Mouse (Mus musculus) NIH3T3 (cell line): Measurements from ENCODE around the gene Tpd52l2.

Source experiments
- DNase-seq: peaks from one replicate; pipeline ENCODE4 v3.0.0-alpha.2; 2012; ENCODE audit warnings: low read depth

Tpd52l2 gene

GRCm38 (mm10) chr2:181496831-181497547 is at the start of gene Tpd52l2:
Tpd52l2 (plus strand) TSS chr2:181497142.
- peak; percentile 99 for DNase-seq

GRCm38 (mm10) chr2:181452181-181452580 is 44.8 kb upstream of the Tpd52l2 start:
- DNase-seq: no peak

DNA sequence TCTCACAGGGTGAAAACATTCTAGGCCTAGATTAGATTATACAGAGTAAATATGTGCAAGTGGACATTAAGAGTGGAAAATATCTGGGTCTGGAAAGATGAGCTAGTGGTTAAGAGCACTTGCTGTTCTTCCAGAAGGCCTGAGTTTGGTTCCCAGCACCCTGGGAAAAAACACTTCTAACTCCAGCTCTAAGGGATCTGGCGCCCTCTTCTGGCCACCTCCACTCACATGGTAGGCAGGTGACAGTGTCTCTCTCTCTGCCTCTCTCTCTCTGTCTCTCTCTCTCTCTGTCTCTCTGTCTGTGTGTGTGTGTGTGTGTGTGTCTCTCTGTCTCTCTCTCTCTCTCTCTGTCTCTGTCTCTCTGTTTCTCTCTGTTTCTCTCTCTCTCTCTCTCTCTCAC is 43.7 kb upstream of the Tpd52l2 start:
- no peak for DNase-seq

GRCm38 (mm10) chr2:181455899-181456298 is 41.0 kb upstream of the Tpd52l2 start:
- DNase-seq: no peak

DNA sequence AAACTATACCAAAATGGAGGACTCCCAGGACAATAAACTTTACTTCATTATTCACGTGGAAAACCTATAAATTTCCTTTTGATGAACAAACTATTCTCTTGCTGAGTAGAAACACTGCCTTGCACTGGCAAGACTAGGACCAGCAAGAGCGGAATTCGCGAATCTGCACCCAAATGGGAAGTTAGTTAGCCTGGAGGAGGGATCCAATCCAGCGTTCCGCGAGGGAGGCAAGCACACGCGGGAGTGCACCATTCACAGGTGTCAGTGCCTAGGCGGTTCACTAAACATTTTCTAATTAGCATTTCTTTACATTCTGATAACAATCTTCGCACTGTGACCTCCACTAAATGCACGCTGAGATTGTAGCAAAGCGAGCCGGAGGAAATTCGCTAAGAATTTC is 39.1 kb upstream of the Tpd52l2 start:
- no peak for DNase-seq

- no peak for DNase-seq
Observed at GRCm38 (mm10) chr2:181458411-181459152, 38.4 kb upstream of the Tpd52l2 start.

- peak; percentile 68 for DNase-seq
Observed at GRCm38 (mm10) chr2:181459153-181459672, 37.7 kb upstream of the Tpd52l2 start, which contains the start of gene Zbtb46. Zbtb46 (minus strand) TSS chr2:181459426.

DNA sequence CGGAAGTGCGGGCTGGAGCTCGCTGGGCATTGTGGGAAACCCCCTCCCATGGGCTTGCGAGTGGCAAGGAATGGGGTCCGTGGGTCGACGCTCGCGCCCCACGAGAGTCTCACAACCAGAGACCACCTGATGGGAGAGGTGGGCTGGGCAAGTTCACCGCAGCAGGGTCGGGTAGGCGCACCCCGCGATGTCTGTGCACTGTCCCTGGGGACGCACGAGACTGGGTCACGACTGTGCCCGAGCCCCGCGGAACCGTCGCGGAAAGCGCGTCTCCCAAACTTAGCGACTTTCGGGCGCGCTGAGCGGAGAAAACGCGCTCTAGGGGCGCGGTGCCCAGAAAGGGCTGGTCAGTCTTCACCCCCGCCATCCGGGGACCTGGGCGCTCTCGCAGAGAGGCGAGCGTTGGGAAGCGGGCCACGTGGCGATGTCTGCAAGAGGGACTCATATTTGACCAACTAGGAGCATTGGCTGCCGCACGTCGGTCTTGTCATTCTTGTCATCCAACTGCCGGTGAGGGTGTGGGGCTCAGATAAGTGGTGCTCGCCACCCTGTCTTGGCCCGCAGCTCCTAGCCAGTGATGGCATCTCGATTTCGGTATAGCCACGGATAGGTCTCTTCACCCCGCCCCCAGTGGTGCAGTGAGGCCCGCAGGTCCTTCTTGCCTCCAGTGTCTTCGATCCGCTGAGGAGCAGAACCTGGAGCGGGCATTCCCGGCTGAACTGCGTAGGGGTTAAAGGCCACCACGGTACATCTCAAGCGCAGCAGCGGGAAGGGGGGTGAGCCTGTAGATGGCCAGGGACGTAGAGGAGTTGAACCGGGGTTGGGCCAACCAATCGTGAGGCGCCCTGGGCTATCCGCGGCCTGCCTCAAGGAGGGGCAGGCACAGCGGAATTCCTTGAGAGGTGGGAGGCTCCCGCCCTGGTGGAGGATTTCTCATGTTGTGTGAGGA is 37.0 kb upstream of the Tpd52l2 start:
- no peak for DNase-seq

DNA sequence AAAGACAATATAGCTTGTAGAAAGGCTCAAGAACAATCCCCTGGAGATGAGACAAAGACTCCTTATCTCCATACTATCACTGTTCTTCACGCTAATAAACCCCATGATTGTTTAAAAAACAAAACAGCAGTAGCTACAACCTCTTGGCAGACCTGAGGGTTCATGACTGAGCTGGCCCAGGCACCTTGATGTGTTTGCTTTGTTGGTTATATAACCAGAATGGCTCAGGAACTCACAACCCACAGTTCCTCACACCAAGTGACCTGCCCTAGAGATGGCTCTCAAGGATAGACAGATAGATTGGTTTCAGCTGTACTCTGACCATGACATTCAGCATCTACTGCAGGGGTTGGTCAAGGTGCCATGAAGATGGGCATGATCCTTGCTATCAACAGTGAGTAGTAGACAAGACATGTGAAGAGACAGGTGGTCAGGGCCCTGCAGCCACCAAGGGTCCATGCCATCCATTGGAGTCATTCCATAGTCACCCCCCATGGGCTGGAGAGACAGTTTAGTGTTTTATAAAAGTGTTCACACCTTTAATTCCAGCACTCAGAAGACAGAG is 35.3 kb upstream of the Tpd52l2 start:
- DNase-seq: no peak

GRCm38 (mm10) chr2:181462604-181463003 is 34.3 kb upstream of the Tpd52l2 start:
- DNase-seq: no peak

GRCm38 (mm10) chr2:181463008-181463738 is 33.8 kb upstream of the Tpd52l2 start:
- peak; percentile 38 for DNase-seq

DNA sequence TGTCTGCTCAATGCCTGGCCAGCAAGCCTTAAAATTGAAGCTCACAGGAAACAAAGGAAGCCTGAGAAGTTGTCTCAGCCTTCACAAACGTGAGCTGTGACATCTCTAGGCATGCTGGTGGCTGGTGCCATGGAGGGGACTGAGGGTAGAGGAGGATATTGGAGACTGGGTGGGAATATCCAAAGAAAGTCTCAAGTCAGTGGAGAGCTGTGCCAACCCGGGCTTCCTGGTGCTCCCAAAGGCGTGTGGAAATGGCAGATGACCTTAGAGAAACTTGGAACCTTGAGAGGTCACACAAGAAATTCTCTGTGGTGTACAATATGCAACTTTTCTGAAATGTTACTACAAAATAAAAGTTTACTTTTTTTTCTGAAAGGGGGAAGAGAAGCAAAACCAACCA is 31.5 kb upstream of the Tpd52l2 start:
- DNase-seq: no peak

DNA sequence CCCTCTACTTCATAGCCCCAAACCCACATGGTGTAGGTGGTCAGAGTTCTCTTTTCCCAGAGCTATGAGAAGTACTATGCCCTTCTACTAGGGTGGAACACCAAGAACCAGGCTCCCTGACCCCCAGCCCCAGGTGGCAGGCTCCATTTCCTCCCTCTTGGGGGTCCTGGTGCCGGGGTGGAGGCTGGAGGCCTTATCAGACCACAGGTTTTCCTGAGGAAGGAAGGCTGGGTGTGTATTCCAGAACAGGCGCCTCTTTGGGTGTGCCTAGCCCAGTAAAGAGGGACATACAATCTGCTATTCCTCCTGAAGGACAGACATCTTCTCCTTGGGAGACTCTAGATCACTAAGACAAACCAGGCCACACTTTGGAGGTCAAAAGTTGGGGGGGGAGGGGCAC is 26.7 kb upstream of the Tpd52l2 start:
- DNase-seq: no peak

DNA sequence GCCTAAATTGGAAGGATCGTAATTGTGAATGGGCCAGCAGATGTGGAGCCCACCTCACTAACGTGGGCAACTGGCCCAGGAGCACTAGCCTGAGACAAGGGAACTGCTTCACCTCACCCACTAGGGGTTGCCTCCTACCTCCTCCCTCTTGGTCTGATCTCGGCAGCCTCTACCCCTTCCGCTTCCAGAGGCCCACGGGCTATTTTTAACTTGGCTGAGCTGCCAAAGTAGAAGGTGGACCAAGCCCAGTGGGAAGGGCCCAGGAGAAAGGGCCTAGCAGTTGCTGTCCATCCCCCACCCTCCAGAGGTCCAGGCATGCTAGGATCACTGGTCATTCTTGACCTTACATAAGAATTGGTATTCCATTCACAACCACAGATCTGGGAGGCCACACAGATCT is 25.7 kb upstream of the Tpd52l2 start:
- DNase-seq: peak; percentile 68

DNA sequence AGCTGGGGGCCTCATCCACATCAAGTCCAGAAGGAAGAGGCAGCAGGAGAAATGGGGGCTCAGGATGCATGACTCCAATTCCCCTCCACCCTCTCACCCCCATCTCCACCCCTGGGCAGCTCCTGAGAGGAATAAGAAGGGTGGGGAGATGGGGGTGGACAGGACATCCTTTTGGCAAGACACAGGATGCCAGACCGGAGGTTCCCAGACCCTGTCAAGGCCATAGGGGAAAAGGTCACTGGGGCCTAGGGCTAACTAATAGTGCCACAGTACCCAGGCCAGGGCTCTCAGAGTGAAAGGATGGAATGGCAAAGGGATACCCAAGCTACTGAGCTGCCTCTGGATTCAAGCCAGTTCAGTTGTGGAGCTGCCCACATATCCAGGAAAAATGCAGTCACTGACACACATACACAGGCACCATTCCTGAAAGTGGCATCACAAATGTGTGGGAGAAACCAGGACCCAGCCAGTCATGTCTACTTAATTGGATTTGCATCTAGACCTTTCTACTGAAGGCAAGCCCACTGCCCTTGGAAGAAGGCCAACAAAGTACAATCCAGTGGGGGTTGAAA is 24.6 kb upstream of the Tpd52l2 start:
- no peak for DNase-seq

DNA sequence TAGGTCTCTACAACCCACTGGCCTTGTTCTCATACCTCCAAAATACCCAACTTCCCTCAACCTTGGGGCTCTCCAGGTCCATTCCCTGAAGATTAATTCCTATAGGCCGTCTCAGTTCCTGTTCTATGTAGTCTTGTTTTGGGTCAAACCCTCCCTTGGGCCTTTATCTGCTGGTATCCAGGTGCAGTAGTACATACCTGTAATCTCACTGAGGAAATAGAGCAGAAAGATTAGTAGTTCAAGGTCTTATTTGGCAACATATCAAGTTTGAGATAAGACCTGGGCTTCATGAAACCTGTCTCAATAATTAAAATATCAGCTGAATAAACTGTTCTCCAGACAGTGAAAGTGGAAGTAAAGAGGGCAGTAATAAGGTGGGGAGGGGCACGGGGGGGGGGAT is 13.8 kb upstream of the Tpd52l2 start:
- DNase-seq: no peak

GRCm38 (mm10) chr2:181483562-181484318 is 13.2 kb upstream of the Tpd52l2 start:
- peak; percentile 49 for DNase-seq

- DNase-seq: no peak
Observed at GRCm38 (mm10) chr2:181484456-181485233, 12.3 kb upstream of the Tpd52l2 start.

DNA sequence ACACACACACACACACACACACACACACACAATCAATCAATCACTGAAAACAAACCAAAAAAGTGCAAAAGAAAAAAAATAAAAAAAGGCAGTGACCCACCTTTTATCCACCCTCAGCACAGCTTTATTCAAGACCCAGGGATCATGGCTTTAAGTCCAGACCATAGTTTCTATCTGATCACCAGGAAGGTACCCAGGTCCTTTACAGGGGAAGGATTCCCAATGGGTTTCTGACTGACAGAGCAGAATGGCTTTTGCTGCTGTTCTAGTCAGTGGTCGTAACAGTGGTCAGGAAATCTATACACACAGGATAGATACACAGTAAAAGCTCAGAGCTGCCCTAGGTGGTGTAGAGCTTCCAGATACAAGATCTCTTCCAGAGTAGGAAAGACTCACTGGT is 11.2 kb upstream of the Tpd52l2 start:
- no peak for DNase-seq
